Mouse (Mus musculus) midbrain, embryonic 11.5 days (tissue): ENCODE measurements at regions not wholly inside any gene's neighbourhood (a gene's known extent, or its start where the extent isn't known, plus 50 kb on each side); places are given as distances from the start of the nearest gene placed in this dataset.

Experiments used
- ATAC-seq: fragments of 200-750 bp; cut with Nextera tagmentation; 2 replicates; pipeline ENCODE4 v1.8.0; 2017; ENCODE audit warnings: moderate TSS enrichment, moderate library complexity; ENCODE audit not compliant: low FRiP score
- DNase-seq: peaks from one replicate; pipeline ENCODE4 v3.0.0; 2015; ENCODE audit warnings: low spot score; ENCODE audit errors: missing footprints
- H3K27ac ChIP-seq: fragments of 300-500 bp; sonication (generic); 2 replicates; pipeline ENCODE4 v1.5.1; 2014; ENCODE audit warnings: low read depth, low read length
- H3K27me3 ChIP-seq: fragments of 300-500 bp; sonication (generic); 2 replicates; pipeline ENCODE4 v1.6.1; 2014; ENCODE audit warnings: mild to moderate bottlenecking, low read length, moderate library complexity, mixed read lengths; ENCODE audit not compliant: control insufficient read depth, insufficient read depth
- H3K36me3 ChIP-seq: fragments of 300-500 bp; sonication (generic); 2 replicates; pipeline ENCODE4 v1.6.1; 2014; ENCODE audit warnings: mild to moderate bottlenecking, low read length, moderate library complexity, mixed read lengths; ENCODE audit not compliant: control insufficient read depth, insufficient read depth
- H3K4me1 ChIP-seq: fragments of 300-500 bp; sonication (generic); 2 replicates; pipeline ENCODE4 v1.6.1; 2014; ENCODE audit warnings: low read length; ENCODE audit not compliant: control insufficient read depth, insufficient read depth
- H3K4me2 ChIP-seq: fragments of 300-500 bp; sonication (generic); 2 replicates; pipeline ENCODE4 v1.6.1; 2014; ENCODE audit warnings: mild to moderate bottlenecking, moderate library complexity
- H3K4me3 ChIP-seq: fragments of 300-500 bp; sonication (generic); 2 replicates; pipeline ENCODE4 v1.5.1; 2014; ENCODE audit warnings: low read depth, low read length
- H3K9ac ChIP-seq: fragments of 300-500 bp; sonication (generic); 2 replicates; pipeline ENCODE4 v1.6.1; 2014; ENCODE audit warnings: low read length
- H3K9me3 ChIP-seq: fragments of 300-500 bp; sonication (generic); 2 replicates; pipeline ENCODE4 v1.6.1; 2016; ENCODE audit warnings: low read length; ENCODE audit not compliant: control insufficient read depth
- WGBS: fragments of 180-500 bp; shearing (Covaris S2); extraction: QIAGEN DNeasy Blood & Tissue Kit; methylation state at CpG from one replicate; pipeline ENCODE4 v1.1.7; 2014; 5-methylcytosine and 5-hydroxymethylcytosine counted together

DNA sequence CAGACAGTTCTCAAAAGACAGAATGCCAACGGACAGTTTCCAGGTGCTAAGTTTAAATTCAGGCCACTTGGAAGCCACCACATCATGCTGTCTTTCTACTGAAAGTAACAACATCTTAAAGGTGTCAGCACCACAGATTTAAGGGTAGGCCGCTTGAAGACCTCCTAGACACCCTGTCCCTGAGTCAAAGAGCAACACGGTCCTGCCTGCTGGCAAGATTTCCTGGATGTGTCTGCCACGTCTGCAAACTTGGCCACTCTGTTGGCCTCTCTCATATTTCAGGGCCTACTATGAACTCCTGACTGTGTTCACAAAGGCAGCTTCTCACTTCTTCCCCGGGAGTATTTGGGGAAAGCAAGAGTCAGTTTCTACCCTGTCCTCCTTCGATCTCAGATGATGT lies 194.7 kb upstream of the Esrrg start:
- WGBS: 83% methylated on average over 6 of the region's 6 CpGs
- H3K4me3 ChIP-seq: no peak overlapping the region

GRCm38 (mm10) chr1:187418186-187419140 lies 190.1 kb upstream of the Esrrg start:
- H3K9me3 ChIP-seq: no peaks in the 10 kb centered on the region

More for the DNA sequence above, 194.7 kb upstream of the Esrrg start:
- Histone ChIP-seq H3K9ac (no peak overlapping the region), H3K4me2 (no peak overlapping the region), H3K9me3 (no peaks in the 10 kb centered on the region), H3K36me3 (no peaks in the 10 kb centered on the region), H3K4me1 (no peaks in the 10 kb centered on the region), H3K27ac (no peak overlapping the region), H3K27me3 (no peaks in the 10 kb centered on the region)
- DNase-seq (no peak), ATAC-seq (no peak)

GRCm38 (mm10) chr1:187428536-187429215 lies 179.9 kb upstream of the Esrrg start:
- no peak overlapping the region for H3K4me2 ChIP-seq
- DNase-seq: no peak
- ATAC-seq: no peak
- no peaks in the 10 kb centered on the region for H3K27me3 ChIP-seq
- no peaks in the 10 kb centered on the region for H3K36me3 ChIP-seq
- H3K9ac ChIP-seq: no peak overlapping the region
- H3K4me3 ChIP-seq: no peak overlapping the region
- WGBS: 88% methylated on average over 9 of the region's 9 CpGs
- H3K4me1 ChIP-seq: no peaks in the 10 kb centered on the region
- no peaks in the 10 kb centered on the region for H3K9me3 ChIP-seq
- H3K27ac ChIP-seq: no peak overlapping the region

More at GRCm38 (mm10) chr1:187418186-187419140, 190.1 kb upstream of the Esrrg start:
- Histone ChIP-seq H3K4me2 (no peak overlapping the region), H3K36me3 (no peaks in the 10 kb centered on the region), H3K4me1 (no peaks in the 10 kb centered on the region), H3K4me3 (no peak overlapping the region), H3K27me3 (no peaks in the 10 kb centered on the region), H3K9ac (no peak overlapping the region), H3K27ac (no peak overlapping the region)
- WGBS: 92% methylated on average over 20 of the region's 20 CpGs
- ATAC-seq: no peak
- no peak for DNase-seq

- H3K36me3 ChIP-seq: no peaks in the 10 kb centered on the region
- H3K4me2 ChIP-seq: no peak overlapping the region
- 92% methylated on average over 24 of the region's 24 CpGs for WGBS
- H3K4me3 ChIP-seq: no peak overlapping the region
- H3K9me3 ChIP-seq: no peaks in the 10 kb centered on the region
- H3K27me3 ChIP-seq: no peaks in the 10 kb centered on the region
- H3K4me1 ChIP-seq: no peaks in the 10 kb centered on the region
- DNase-seq (no peak), ATAC-seq (no peak)
- H3K9ac ChIP-seq: no peak overlapping the region
- H3K27ac ChIP-seq: no peak overlapping the region
These were observed 174.6 kb upstream of the Esrrg start for GRCm38 (mm10) chr1:187433716-187434634.

- Histone ChIP-seq H3K36me3 (no peaks in the 10 kb centered on the region), H3K9ac (no peak overlapping the region), H3K4me3 (no peak overlapping the region), H3K27me3 (no peaks in the 10 kb centered on the region), H3K4me2 (no peak overlapping the region), H3K4me1 (no peaks in the 10 kb centered on the region), H3K9me3 (no peaks in the 10 kb centered on the region), H3K27ac (no peak overlapping the region)
- 69% methylated on average over 20 of the region's 20 CpGs for WGBS
- ATAC-seq (peak; percentile 67; the same call in 1 of the 2 replicates), DNase-seq (peak; percentile 87)
These were observed 169.2 kb upstream of the Esrrg start for GRCm38 (mm10) chr1:187439170-187439914.

GRCm38 (mm10) chr1:187441668-187442193 lies 166.9 kb upstream of the Esrrg start:
- DNase-seq (no peak), ATAC-seq (no peak)
- no peak overlapping the region for H3K4me3 ChIP-seq
- H3K4me2 ChIP-seq: no peak overlapping the region
- H3K27me3 ChIP-seq: no peaks in the 10 kb centered on the region
- H3K9ac ChIP-seq: no peak overlapping the region
- 55% methylated on average over 3 of the region's 3 CpGs for WGBS
- H3K36me3 ChIP-seq: no peaks in the 10 kb centered on the region
- H3K4me1 ChIP-seq: no peaks in the 10 kb centered on the region
- H3K9me3 ChIP-seq: no peaks in the 10 kb centered on the region
- no peak overlapping the region for H3K27ac ChIP-seq

DNA sequence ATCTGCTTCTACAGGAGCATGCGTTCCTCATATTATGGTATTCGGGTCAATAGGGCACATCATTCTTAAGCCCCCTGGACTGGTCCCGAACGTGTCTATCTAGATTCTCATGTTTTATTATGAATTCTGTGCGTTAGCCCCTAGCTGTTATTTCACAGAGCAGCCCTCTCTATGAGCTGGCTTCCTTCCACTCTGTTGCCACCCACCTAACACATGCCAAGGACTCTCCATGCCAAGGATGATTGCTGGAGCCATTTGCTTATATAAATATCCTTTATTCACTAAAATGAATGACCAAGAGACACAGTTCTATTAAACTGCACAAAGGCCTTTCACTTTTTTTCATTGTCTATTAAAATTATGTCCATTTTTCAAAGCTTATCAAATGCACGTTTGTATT lies 162.1 kb upstream of the Esrrg start:
- Histone ChIP-seq H3K4me2 (no peak overlapping the region), H3K36me3 (no peaks in the 10 kb centered on the region), H3K27ac (no peak overlapping the region), H3K9me3 (no peaks in the 10 kb centered on the region), H3K27me3 (no peaks in the 10 kb centered on the region), H3K9ac (no peak overlapping the region), H3K4me1 (peaks cover 5% of the 10 kb centered on the region; the same call in 1 of the 2 replicates), H3K4me3 (no peak overlapping the region)
- ATAC-seq (no peak), DNase-seq (no peak)
- WGBS: 89% methylated on average over 6 of the region's 6 CpGs

- Histone ChIP-seq H3K4me3 (no peak overlapping the region), H3K36me3 (no peaks in the 10 kb centered on the region), H3K4me1 (peaks cover 5% of the 10 kb centered on the region; the same call in 1 of the 2 replicates), H3K9me3 (no peaks in the 10 kb centered on the region), H3K4me2 (no peak overlapping the region), H3K27ac (no peak overlapping the region), H3K9ac (no peak overlapping the region), H3K27me3 (no peaks in the 10 kb centered on the region)
- WGBS: 12% methylated on average over 6 of the region's 6 CpGs
- ATAC-seq: peak; percentile 61; the same call in 1 of the 2 replicates
- peak; percentile 95 for DNase-seq
These were observed 160.4 kb upstream of the Esrrg start for GRCm38 (mm10) chr1:187448173-187448572.
